Mouse (Mus musculus) liver, adult 2 months (tissue): Measurements from ENCODE around the gene Fam126a.

Source experiments
- CTCF ChIP-seq: fragments of 200-500 bp; IDR thresholded peaks from 2 replicates; pipeline ENCODE4 v1.5.1; 2011; ENCODE audit warnings: low read depth, low read length, control low read depth
- POLR2A ChIP-seq: fragments of 200-500 bp; IDR thresholded peaks from 2 replicates; pipeline ENCODE4 v1.6.1; 2011; ENCODE audit warnings: low read length, control low read depth; ENCODE audit not compliant: insufficient read depth; ENCODE audit errors: extremely low read depth

- TF ChIP-seq CTCF: no peak
- TF ChIP-seq POLR2A: no peak
These were observed 48.4 kb downstream of the Fam126a start for GRCm38 (mm10) chr5:23982081-23982480.
